Mouse (Mus musculus) ovary, adult 18-20 months (tissue): ENCODE data around the gene Scgb1c1.
A peak's percentile ranks its signal among the peaks of the same experiment; 100 is the strongest.

Experiments
- DNase-seq: peaks from one replicate; pipeline ENCODE4 v3.0.0; 2022; ENCODE audit warnings: low spot score, mixed read lengths

Scgb1c1 gene

GRCm38 (mm10) chr7:140843806-140844205 lies 1.5 kb upstream of the Scgb1c1 start:
- no peak for DNase-seq

DNA sequence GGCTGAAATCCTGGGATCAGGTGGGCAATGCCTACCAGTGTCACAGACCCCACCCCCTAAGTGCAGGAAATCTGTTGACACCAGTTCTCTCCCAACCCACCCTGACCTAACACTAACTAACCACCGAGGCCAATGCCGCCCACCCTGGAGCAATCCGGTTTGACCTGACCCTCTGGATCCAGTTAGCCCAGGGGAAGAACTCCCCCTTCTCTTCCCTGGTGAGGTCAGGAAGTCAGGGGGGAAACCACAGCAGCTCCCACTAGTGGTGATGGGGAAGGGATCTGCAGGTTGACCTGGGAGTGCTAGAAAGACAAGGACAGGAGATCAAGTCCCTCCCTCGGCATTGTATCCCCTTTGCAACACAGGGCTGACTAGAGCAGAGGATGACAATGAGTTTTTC lies 336 bp downstream of the Scgb1c1 start:
- no peak for DNase-seq

GRCm38 (mm10) chr7:140846676-140847075 lies 1.3 kb downstream of the Scgb1c1 start:
- DNase-seq: no peak

DNA sequence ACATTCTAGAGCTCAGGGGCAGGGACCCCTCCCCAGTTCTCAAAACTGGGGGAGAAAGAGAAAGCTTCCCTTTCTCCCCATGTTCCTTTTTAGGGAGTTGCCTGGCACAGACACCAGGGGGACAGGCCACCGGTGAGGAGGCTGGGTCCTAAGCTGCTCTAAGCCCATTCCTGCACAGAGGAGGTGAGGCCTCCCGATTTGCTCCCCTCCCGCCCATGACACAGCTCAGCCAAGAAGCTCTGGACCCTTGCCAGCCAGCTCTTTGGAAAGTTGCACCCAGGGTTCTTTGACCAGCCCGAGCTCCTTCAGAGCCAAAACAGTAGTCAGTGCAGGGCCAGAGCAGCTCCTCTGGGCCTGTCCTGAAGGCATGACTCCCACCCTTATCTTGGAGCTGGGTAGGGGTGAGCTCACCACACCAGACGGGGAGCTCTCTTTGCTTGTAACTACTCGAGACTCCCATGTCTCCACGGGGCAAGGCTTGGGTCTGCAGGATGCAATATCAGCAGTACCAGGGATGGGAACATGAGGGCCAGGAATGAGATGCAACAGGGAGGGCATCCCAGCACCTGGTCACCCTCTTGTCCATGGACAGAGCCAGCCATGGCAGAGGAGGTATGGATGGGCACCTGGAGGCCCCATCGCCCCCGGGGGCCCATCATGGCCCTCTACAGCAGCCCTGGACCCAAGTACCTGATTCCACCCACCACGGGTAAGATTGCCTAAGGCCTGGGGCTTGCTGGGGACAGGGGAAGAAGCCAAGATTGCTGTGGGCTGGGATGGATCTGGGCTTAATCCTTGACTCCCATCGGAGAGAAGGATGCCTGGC lies 2.6 kb downstream of the Scgb1c1 start, which contains the start of gene Odf3:
Odf3 (plus strand) TSS at position 51 of the 826 bp plus-strand sequence.
- DNase-seq: peak; percentile 49

GRCm38 (mm10) chr7:140848591-140848990 lies 3.2 kb downstream of the Scgb1c1 start:
- no peak for DNase-seq

GRCm38 (mm10) chr7:140851916-140852315 lies 6.6 kb downstream of the Scgb1c1 start:
- DNase-seq: no peak

GRCm38 (mm10) chr7:140853386-140853785 lies 8.0 kb downstream of the Scgb1c1 start:
- DNase-seq: no peak

DNA sequence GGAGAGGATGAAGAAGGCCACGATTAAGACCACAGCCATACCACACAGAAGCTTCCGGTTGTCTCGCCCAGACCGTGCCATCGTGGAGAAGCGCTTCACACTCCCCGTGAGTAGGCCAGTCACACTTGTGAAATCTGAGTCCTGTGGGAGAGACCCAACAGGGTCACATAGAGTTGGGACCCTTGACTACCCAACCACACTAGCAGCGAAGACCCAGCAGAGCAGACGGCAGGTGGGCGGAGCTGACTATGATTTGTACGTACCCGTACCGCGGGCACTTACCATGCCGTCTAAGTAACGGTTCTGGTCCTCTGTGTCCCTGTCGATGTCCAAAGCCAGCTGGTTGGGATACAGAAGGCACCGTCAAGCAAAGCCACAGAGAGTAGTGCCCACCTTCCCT lies 9.1 kb downstream of the Scgb1c1 start:
- DNase-seq: no peak

DNA sequence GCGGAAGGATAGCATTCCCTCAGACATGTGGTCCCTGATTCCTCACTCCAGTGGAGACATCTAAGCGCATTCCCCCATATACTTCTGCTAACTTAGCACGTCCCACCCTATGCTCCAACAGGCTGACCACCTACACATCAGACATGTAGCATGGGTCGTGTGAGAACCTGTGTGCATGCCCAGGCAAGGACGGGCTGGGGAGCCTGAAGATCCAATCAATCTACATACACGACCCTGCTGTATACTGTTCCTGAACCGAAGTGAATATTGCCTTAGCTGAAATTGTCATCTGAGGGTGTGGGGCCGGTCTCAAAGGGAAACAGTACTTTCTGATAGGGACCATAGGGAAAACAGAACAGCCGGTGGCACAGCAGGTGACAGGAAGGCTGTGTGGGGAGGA lies 9.8 kb downstream of the Scgb1c1 start:
- no peak for DNase-seq

DNA sequence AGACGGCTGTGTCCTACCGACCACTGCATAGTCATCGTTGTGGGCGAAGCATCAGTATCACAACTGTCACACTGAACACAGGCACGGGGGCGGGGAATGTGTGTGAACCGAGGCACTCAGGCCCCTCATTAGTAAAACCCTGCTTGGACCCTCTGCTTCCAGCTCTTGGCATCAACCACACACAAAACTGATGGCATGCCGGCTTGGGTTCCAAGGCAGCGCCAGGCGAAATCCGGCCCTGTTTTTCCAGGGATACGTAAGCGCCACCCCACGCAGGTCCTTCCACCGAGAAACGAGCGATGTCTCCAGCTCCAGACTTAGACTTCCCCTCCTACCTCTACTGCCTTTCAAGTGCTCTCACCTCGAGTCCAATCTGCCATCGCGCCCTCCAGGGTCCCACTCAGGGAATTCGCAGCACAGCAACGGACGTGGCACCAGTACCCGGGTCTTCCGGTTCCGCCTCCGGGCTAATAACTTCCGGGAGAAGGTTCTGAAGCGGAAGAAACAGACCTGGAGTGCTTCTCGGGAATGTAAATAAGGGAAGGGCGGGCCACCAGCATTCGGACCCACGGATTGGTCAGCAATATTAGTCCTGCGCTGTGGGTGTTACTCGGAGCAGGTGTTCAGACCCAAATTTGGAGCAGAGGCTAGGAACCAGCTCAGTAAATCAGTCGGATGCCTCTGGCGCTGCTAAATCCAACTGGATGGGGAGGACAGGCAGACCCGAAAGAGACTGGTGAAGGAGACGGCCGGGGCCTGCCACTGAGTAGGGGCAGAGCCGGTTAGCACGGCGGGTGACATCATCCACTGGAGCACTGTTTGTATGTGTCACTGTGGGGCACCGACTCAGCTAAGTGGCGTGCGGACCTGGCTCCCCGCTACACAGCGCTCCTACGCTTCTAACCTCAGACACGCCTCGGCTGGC lies 10.8 kb downstream of the Scgb1c1 start, which contains the start of gene Gm45785:
Gm45785 (minus strand) TSS at position 472 of the 925 bp plus-strand sequence.
- DNase-seq: peak; percentile 83

GRCm38 (mm10) chr7:140856785-140857549 lies 11.6 kb downstream of the Scgb1c1 start, which contains the start of gene Ric8a:
Gene Ric8a, plus strand, starts transcription at chr7:140856957.
- DNase-seq: peak; percentile 89

GRCm38 (mm10) chr7:140857550-140858505 lies 12.5 kb downstream of the Scgb1c1 start, which contains the start of gene Bet1l:
Gene Bet1l, minus strand, starts transcription at chr7:140857577.
- no peak for DNase-seq

GRCm38 (mm10) chr7:140858746-140859145 lies 13.4 kb downstream of the Scgb1c1 start:
- no peak for DNase-seq

GRCm38 (mm10) chr7:140859997-140860396 lies 14.7 kb downstream of the Scgb1c1 start:
- no peak for DNase-seq

DNA sequence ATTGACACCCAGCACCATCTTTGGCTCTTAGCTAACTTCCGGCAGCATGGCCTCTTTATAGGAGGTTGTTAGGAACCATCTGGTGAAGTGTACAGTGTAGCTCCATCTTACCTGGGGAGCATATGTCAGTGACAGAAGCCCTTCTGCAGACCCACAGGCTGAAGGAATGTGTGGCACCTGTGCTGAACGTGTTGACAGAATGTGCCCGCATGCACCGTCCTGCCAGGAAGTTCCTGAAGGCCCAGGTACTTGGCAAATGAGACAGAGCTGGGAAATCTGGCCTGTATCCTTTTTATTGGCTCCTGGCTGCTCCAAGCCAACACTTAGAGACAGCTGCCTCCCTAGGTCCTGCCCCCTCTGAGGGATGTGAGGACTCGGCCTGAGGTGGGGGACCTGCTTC lies 15.4 kb downstream of the Scgb1c1 start:
- DNase-seq: no peak

GRCm38 (mm10) chr7:140864761-140865160 lies 19.4 kb downstream of the Scgb1c1 start:
- DNase-seq: no peak

- no peak for DNase-seq
Measured at GRCm38 (mm10) chr7:140874224-140874623, 28.9 kb downstream of the Scgb1c1 start.

- DNase-seq: no peak
Measured at GRCm38 (mm10) chr7:140877364-140877763, 32.0 kb downstream of the Scgb1c1 start.

GRCm38 (mm10) chr7:140879355-140879754 lies 34.0 kb downstream of the Scgb1c1 start:
- DNase-seq: no peak

GRCm38 (mm10) chr7:140880419-140880818 lies 35.1 kb downstream of the Scgb1c1 start:
- DNase-seq: no peak
